Mouse (Mus musculus) embryonic fibroblast, embryonic 13.5 days (primary cell): ENCODE data around the gene Anxa8.

Experiments
- CTCF ChIP-seq: IDR thresholded peaks from 2 replicates; pipeline ENCODE4 v1.5.1; 2011; ENCODE audit warnings: mild to moderate bottlenecking, control low read depth, low read length, moderate library complexity, borderline replicate concordance; ENCODE audit not compliant: insufficient read depth
- POLR2A ChIP-seq: IDR thresholded peaks from 2 replicates; pipeline ENCODE4 v1.6.1; 2011; ENCODE audit warnings: low read depth, mild to moderate bottlenecking, control low read depth, low read length, moderate library complexity

- TF ChIP-seq POLR2A (no peak), CTCF (peak; percentile 56)
Measured at GRCm38 (mm10) chr14:34106389-34107062, 20.7 kb downstream of the Anxa8 start.
